Mouse (Mus musculus) cortical plate, adult 2 months (tissue): ENCODE results near the gene Kif1b.

ENCODE experiments used
- CTCF ChIP-seq: fragments of 200-500 bp; IDR thresholded peaks from 2 replicates; pipeline ENCODE4 v1.5.1; 2011; ENCODE audit warnings: mild to moderate bottlenecking, control low read depth, low read length; ENCODE audit not compliant: insufficient read depth; ENCODE audit errors: extremely low read depth
- POLR2A ChIP-seq: fragments of 200-500 bp; IDR thresholded peaks from 2 replicates; pipeline ENCODE4 v1.6.1; 2011; ENCODE audit warnings: mild to moderate bottlenecking, low read length, control low read depth; ENCODE audit not compliant: insufficient read depth; ENCODE audit errors: extremely low read depth

DNA sequence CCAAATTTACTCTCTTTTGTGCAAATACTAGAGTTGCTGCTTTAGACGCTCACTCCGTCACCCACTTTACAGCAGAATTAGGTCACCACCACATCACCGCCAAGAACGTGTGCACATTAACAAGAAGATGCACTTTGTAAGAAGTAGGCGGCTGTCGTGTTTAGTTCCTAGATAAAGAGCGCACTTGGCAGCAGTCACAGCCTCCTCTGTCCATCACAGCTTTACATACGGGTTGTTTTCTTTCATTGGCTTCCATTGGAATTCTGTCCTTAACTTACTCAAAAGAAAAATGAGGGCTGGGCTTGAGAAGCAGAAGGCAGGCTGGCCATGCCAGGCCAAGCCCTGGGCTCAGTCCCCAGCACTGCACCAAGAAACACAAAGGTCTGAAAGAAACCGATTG lies 11.6 kb upstream of the Kif1b start:
- no peak for TF ChIP-seq POLR2A
- no peak for TF ChIP-seq CTCF
